Mouse (Mus musculus): ENCODE results near the gene Tnrc6c. TPM values are rescaled to one million over a fixed set of nuclear protein-coding genes. Genes with fewer than 3 reads are reported as not detected.

The Tnrc6c gene
- polyA plus RNA-seq, 1 experiment from 2014 or later = 12.6 TPM

DNA sequence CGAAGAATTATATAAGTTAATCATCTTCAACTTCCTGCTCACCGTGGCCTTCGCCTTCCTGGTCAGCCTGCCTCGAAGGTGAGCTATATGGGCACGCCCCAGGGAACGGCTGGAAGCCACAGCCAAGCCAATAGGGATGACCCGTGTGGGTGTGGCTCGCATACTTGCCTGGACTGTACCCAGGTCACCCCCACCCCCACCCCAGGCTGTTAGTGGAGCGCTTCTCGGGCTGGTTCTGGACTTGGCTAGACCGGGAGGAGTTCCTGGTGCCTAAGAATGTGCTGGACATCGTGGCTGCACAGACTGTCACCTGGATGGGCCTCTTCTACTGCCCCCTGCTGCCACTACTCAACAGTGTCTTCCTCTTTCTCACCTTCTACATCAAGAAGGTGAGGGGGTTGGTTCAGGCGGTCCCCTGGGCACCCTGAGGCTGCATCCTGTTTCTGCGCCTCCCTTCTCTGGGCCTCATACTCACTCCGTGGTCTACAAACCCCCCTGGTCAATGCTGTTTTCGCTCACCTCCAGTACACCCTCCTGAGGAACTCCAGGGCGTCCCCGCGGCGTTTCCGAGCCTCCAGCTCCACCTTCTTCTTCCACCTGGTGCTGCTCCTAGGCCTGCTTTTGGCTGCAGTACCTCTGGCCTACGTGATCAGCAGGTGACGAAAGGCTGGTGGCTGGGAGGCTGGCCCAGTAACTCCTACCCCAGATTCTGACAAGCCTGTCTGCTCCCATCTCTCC is 136.8 kb downstream of the Tnrc6c start:
- H3K27ac ChIP-seq (ENCODE audit: low read depth) = peak overlapping the region; percentile 77
- no peaks in the 10 kb centered on the region for H3K36me3 ChIP-seq (ENCODE audit: control insufficient read depth, insufficient read depth, low read length)
- H3K4me1 ChIP-seq (replicated peaks; ENCODE audit: control insufficient read depth, insufficient read depth, low read length) = peaks cover 13% of the 10 kb centered on the region
- no peaks in the 10 kb centered on the region for H3K9me3 ChIP-seq (ENCODE audit: control insufficient read depth, low read length)
- no peaks in the 10 kb centered on the region for H3K27me3 ChIP-seq (replicated peaks; ENCODE audit: control insufficient read depth, insufficient read depth, low read length)
- no peak for DNase-seq (ENCODE audit: low spot score)
- peak overlapping the region; percentile 16 for H3K4me3 ChIP-seq (ENCODE audit: low read depth, low read length)
- H3K4me2 ChIP-seq (ENCODE audit: low read length) = peak overlapping the region; percentile 42
- peak; percentile 83 for ATAC-seq (replicated peaks; ENCODE audit: low FRiP score, low TSS enrichment, low read depth)
- H3K9ac ChIP-seq (ENCODE audit: low read length) = 0 out of 2 replicates have a peak overlapping the region, but pooled peaks have one; percentile 3
- 34% methylated on average over 23 of the region's 23 CpGs for WGBS

DNA sequence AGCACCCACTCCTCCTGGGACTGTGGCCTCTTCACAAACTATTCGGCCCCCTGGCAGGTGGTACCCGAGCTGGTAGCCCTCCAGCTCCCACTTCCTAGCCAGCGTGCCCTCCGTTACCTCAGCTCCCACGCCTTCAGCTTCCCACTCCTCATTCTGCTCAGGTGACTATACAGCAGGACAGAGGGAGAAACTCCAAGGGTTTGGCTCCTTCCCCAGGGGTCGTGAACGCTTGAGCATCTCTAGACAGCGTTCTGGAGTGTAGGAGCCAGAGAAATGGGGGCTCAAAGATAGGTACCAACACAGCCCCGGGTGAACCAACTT is 137.3 kb downstream of the Tnrc6c start:
- no peak overlapping the region; the same call in 1 of the 2 replicates for H3K4me3 ChIP-seq (ENCODE audit: low read depth, low read length)
- ATAC-seq (replicated peaks; ENCODE audit: low FRiP score, low TSS enrichment, low read depth) = no peak
- no peak overlapping the region for H3K9ac ChIP-seq (ENCODE audit: low read length)
- no peaks in the 10 kb centered on the region for H3K27me3 ChIP-seq (replicated peaks; ENCODE audit: control insufficient read depth, insufficient read depth, low read length)
- no peak for DNase-seq (ENCODE audit: low spot score)
- H3K27ac ChIP-seq (ENCODE audit: low read depth) = peak overlapping the region; percentile 77; the same call in 1 of the 2 replicates
- H3K4me2 ChIP-seq (ENCODE audit: low read length) = peak overlapping the region; percentile 42
- peaks cover 13% of the 10 kb centered on the region for H3K4me1 ChIP-seq (replicated peaks; ENCODE audit: control insufficient read depth, insufficient read depth, low read length)
- 84% methylated on average over 9 of the region's 9 CpGs for WGBS
- no peaks in the 10 kb centered on the region for H3K36me3 ChIP-seq (ENCODE audit: control insufficient read depth, insufficient read depth, low read length)
- no peaks in the 10 kb centered on the region for H3K9me3 ChIP-seq (ENCODE audit: control insufficient read depth, low read length)

DNA sequence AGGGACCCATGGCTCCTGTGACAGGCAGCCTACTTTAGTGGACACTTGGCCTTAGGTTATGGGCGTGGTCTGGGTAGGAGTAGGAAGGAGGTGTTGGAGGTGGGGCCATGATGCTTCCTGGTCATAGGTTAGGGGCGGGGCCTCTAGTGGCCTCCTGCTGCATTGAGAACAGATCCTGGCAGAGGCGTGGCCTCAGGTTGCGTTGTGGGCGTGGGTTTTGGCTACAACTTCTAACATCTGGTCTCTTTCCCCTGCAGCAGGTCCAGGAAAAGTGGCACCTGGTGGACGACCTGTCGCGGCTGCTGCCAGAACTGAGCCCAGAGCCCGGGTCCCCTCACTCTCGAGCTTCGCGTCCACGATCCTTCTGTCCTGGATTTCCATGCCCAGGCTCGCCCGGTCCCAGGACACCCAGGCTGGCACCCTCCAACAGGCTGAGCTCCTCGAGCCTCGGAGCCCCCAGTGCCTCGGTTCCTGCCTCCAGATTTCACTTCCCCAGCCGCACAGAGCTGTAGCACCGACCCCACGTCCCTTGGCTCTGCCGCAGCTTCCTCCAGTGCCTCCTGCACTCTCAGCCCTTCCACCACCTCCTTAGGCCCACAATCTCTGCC is 138.3 kb downstream of the Tnrc6c start:
- no peaks in the 10 kb centered on the region for H3K27me3 ChIP-seq (replicated peaks; ENCODE audit: control insufficient read depth, insufficient read depth, low read length)
- DNase-seq (ENCODE audit: low spot score) (peak; percentile 78), ATAC-seq (replicated peaks; ENCODE audit: low FRiP score, low TSS enrichment, low read depth) (peak; percentile 42)
- 6% methylated on average over 22 of the region's 22 CpGs for WGBS
- peak overlapping the region; percentile 15; the same call in 1 of the 2 replicates for H3K4me3 ChIP-seq (ENCODE audit: low read depth, low read length)
- H3K36me3 ChIP-seq (ENCODE audit: control insufficient read depth, insufficient read depth, low read length) = no peaks in the 10 kb centered on the region
- H3K4me2 ChIP-seq (ENCODE audit: low read length) = peak overlapping the region; percentile 48
- H3K27ac ChIP-seq (ENCODE audit: low read depth) = peak overlapping the region; percentile 38; the same call in 1 of the 2 replicates
- no peaks in the 10 kb centered on the region for H3K9me3 ChIP-seq (ENCODE audit: control insufficient read depth, low read length)
- H3K9ac ChIP-seq (ENCODE audit: low read length) = 0 out of 2 replicates have a peak overlapping the region, but pooled peaks have one; percentile 13
- peaks cover 15% of the 10 kb centered on the region for H3K4me1 ChIP-seq (replicated peaks; ENCODE audit: control insufficient read depth, insufficient read depth, low read length)

DNA sequence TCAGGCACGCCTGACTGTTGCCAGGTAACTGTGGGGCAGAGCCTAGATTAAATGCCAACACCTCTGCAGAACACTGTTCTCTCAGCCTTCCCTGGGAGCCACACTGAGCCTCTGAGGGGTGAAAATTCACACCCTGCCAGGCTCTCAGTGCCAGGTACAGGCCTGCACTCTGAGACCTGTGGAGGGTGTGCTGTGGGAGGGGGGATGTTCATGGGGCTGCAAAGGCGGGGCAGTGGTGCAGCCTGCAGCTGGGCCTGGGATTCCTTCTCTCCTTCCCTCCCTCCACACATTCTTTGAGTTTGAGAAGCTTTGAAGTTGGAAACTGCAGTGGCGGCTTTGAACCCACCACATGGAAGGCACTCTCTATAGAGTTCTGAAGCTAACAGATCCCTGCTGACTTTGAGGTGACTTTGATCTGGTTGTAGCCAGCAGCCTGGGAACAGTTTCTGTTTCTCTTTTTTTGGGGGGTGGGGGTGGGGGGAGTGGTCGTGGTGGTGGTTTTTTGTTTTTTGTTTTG is 140.0 kb downstream of the Tnrc6c start:
- peaks cover 32% of the 10 kb centered on the region for H3K4me1 ChIP-seq (replicated peaks; ENCODE audit: control insufficient read depth, insufficient read depth, low read length)
- no peaks in the 10 kb centered on the region for H3K27me3 ChIP-seq (replicated peaks; ENCODE audit: control insufficient read depth, insufficient read depth, low read length)
- no peak overlapping the region for H3K27ac ChIP-seq (ENCODE audit: low read depth)
- ATAC-seq (replicated peaks; ENCODE audit: low FRiP score, low TSS enrichment, low read depth) = no peak
- H3K9me3 ChIP-seq (ENCODE audit: control insufficient read depth, low read length) = no peaks in the 10 kb centered on the region
- no peaks in the 10 kb centered on the region for H3K36me3 ChIP-seq (ENCODE audit: control insufficient read depth, insufficient read depth, low read length)
- H3K4me2 ChIP-seq (ENCODE audit: low read length) = no peak overlapping the region
- H3K9ac ChIP-seq (ENCODE audit: low read length) = no peak overlapping the region
- no peak overlapping the region for H3K4me3 ChIP-seq (ENCODE audit: low read depth, low read length)
- WGBS = 61% methylated on average over 4 of the region's 4 CpGs
- DNase-seq (ENCODE audit: low spot score) = no peak

DNA sequence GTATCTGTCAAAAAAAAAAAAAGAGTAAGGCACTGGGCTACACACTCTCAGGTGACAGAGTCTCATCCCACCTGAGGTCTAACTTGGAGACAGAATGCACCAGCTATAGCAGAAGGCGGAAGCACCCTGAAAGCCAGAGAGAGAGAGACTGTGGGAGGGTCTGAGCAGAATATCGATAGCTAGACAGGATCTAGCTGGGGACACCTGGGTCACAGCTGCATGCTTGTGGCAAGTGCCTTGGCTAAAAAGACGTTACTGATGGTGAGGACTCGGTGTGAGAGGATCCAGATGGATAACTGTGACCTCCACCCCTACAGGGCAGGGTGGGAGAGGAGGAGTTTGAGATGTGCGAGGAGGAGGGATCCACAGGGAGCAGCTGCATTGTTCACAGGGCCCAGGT is 142.9 kb downstream of the Tnrc6c start:
- no peak overlapping the region for H3K4me2 ChIP-seq (ENCODE audit: low read length)
- no peaks in the 10 kb centered on the region for H3K36me3 ChIP-seq (ENCODE audit: control insufficient read depth, insufficient read depth, low read length)
- no peak overlapping the region for H3K9ac ChIP-seq (ENCODE audit: low read length)
- DNase-seq (ENCODE audit: low spot score) (no peak), ATAC-seq (replicated peaks; ENCODE audit: low FRiP score, low TSS enrichment, low read depth) (no peak)
- H3K27me3 ChIP-seq (replicated peaks; ENCODE audit: control insufficient read depth, insufficient read depth, low read length) = no peaks in the 10 kb centered on the region
- WGBS = 39% methylated on average over 5 of the region's 5 CpGs
- no peaks in the 10 kb centered on the region for H3K9me3 ChIP-seq (ENCODE audit: control insufficient read depth, low read length)
- H3K4me3 ChIP-seq (ENCODE audit: low read depth, low read length) = no peak overlapping the region
- peaks cover 26% of the 10 kb centered on the region for H3K4me1 ChIP-seq (replicated peaks; ENCODE audit: control insufficient read depth, insufficient read depth, low read length)
- no peak overlapping the region for H3K27ac ChIP-seq (ENCODE audit: low read depth)

DNA sequence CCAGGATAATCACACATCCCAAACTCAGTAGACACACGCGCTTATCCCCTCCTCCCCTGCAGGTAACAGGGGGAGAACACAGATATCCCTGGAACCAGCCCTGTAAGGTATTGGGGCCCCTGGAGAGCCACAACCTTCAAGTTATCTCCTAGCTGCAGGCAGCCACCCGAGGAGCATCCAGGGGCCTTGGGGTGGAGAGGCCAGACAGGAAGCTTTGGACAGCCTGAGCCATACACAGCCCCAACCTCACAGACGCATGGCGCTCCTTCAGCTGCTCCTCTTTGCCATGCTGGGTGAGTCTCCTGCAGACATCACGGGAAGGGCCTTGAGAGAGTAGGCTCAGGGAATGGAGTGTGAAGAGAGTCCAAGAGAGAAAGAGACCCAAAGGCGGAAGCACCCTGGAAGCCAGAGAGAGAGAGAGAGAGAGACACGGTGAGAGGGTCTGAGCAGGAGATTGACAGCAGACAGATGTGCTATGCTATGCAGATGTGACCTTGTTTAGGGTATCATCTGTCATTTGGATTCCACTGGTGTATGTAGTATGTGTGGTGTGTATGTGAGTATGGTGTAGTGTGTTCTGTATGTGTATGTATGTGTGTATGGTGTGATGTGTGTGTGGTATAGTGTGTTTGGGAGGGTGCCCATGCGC is 143.5 kb downstream of the Tnrc6c start, which contains the start of gene 6030468B19Rik:
Gene 6030468B19Rik, plus strand, starts transcription at position 150 of the 649 bp plus-strand sequence.
- WGBS = 52% methylated on average over 9 of the region's 9 CpGs
- ATAC-seq (replicated peaks; ENCODE audit: low FRiP score, low TSS enrichment, low read depth) (no peak), DNase-seq (ENCODE audit: low spot score) (no peak)
- Histone ChIP-seq H3K4me3 (ENCODE audit: low read depth, low read length) (no peak within 1 kb of the TSS), H3K27me3 (replicated peaks; ENCODE audit: control insufficient read depth, insufficient read depth, low read length) (no peaks in the 10 kb centered on the region), H3K4me2 (ENCODE audit: low read length) (no peak within 1 kb of the TSS), H3K9ac (ENCODE audit: low read length) (no peak within 1 kb of the TSS), H3K36me3 (ENCODE audit: control insufficient read depth, insufficient read depth, low read length) (no peaks in the 10 kb centered on the region), H3K27ac (ENCODE audit: low read depth) (no peak within 1 kb of the TSS), H3K4me1 (replicated peaks; ENCODE audit: control insufficient read depth, insufficient read depth, low read length) (peaks cover 20% of the 10 kb centered on the region), H3K9me3 (ENCODE audit: control insufficient read depth, low read length) (no peaks in the 10 kb centered on the region)

DNA sequence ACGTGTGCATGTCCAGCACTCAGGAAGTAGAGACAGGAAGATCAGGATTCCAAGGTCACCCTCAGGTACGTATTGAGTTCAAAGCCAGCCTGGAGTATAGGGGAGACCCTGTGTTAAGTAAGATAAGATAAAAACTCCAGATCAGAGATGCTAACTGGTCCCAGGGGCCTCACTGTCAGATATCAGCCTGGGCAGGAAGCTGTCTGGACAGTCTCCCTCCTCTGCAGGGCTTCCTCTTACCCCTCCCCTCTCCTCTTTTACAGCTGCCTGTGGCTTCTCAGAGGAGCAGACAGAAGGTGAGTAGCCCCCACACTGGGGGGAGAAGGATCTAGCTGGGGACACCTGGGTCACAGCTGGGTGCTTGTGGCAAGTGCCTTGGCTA is 144.1 kb downstream of the Tnrc6c start:
- peaks cover 19% of the 10 kb centered on the region for H3K4me1 ChIP-seq (replicated peaks; ENCODE audit: control insufficient read depth, insufficient read depth, low read length)
- H3K9ac ChIP-seq (ENCODE audit: low read length) = no peak overlapping the region
- DNase-seq (ENCODE audit: low spot score) (no peak), ATAC-seq (replicated peaks; ENCODE audit: low FRiP score, low TSS enrichment, low read depth) (peak; percentile 53; the same call in 1 of the 2 replicates)
- H3K9me3 ChIP-seq (ENCODE audit: control insufficient read depth, low read length) = no peaks in the 10 kb centered on the region
- WGBS = 26% methylated on average over 2 of the region's 2 CpGs
- H3K4me3 ChIP-seq (ENCODE audit: low read depth, low read length) = no peak overlapping the region
- H3K27me3 ChIP-seq (replicated peaks; ENCODE audit: control insufficient read depth, insufficient read depth, low read length) = no peaks in the 10 kb centered on the region
- H3K27ac ChIP-seq (ENCODE audit: low read depth) = no peak overlapping the region
- H3K36me3 ChIP-seq (ENCODE audit: control insufficient read depth, insufficient read depth, low read length) = no peaks in the 10 kb centered on the region
- no peak overlapping the region for H3K4me2 ChIP-seq (ENCODE audit: low read length)

DNA sequence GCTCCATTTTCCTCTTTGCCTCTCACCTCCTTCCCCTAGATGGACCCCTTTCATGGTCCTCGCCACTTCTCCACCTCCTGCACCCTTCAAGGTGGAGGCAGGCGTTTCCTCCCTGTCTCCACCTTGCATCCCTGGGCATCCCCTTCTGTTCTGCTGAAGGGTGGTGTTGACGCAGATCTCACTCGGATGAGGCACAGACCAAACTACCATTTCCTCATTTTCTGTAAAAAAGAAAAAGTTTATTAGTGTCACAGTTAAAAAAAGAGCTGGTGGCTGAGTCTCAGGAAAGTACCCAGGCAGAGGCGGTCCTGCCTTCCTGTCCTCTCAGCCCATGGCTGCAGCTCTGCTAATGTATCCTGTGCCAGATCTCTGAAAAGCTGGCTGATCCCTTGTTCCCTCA is 145.1 kb downstream of the Tnrc6c start:
- Histone ChIP-seq H3K9ac (ENCODE audit: low read length) (no peak overlapping the region), H3K4me3 (ENCODE audit: low read depth, low read length) (no peak overlapping the region), H3K27ac (ENCODE audit: low read depth) (no peak overlapping the region), H3K4me2 (ENCODE audit: low read length) (no peak overlapping the region), H3K36me3 (ENCODE audit: control insufficient read depth, insufficient read depth, low read length) (no peaks in the 10 kb centered on the region), H3K27me3 (replicated peaks; ENCODE audit: control insufficient read depth, insufficient read depth, low read length) (no peaks in the 10 kb centered on the region), H3K9me3 (ENCODE audit: control insufficient read depth, low read length) (no peaks in the 10 kb centered on the region), H3K4me1 (replicated peaks; ENCODE audit: control insufficient read depth, insufficient read depth, low read length) (peaks cover 19% of the 10 kb centered on the region)
- 64% methylated on average over 5 of the region's 5 CpGs for WGBS
- DNase-seq (ENCODE audit: low spot score) (no peak), ATAC-seq (replicated peaks; ENCODE audit: low FRiP score, low TSS enrichment, low read depth) (no peak)

All from intestine, embryonic 14.5 days (tissue).